Mouse (Mus musculus) liver, adult (tissue): ENCODE measurements at regions not wholly inside any gene's neighbourhood (a gene's known extent, or its start where the extent isn't known, plus 50 kb on each side); places are given as distances from the start of the nearest gene placed in this dataset.
A peak's percentile ranks its signal among the peaks of the same experiment; 100 is the strongest.

ENCODE experiments used
- GATA4 ChIP-seq: IDR thresholded peaks from 2 replicates; pipeline ENCODE4 v1.6.1; 2014; ENCODE audit warnings: mild to moderate bottlenecking, low read length; ENCODE audit not compliant: insufficient replicate concordance

DNA sequence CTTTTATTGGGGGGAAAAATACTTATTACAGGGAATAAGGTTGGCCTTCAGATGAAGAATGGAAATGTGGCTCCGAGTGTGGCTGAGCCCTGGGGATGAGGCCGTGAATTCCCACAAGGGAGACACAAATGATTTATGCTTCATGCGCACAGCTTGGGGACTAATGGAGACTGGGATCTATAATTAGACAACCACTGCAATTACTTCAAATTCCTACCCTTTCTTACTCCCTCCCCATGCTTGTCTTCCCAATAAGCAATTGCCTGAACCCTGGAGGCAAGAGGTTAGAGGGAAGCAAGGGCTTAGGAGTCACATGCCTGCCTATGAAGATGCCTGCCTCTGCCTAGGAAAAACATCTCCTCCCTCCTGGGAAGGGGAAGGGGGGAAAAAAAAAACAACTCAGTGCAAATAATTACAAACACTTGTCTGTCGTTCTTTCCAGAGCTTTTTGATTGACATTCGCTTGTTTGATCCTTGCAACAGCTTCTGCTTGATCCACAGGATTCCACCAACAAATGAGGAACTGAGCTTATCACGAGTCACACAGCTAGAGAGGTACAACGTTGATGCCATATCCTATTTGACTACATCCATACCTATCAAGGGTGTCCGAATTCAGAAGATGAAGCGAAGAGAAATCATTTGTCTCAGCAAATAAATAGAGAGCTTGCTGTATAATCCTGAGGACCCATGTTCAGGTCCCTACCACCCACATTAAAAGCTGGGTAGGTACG lies 326.1 kb downstream of the Sox9 start:
- TF ChIP-seq GATA4, result no peak

DNA sequence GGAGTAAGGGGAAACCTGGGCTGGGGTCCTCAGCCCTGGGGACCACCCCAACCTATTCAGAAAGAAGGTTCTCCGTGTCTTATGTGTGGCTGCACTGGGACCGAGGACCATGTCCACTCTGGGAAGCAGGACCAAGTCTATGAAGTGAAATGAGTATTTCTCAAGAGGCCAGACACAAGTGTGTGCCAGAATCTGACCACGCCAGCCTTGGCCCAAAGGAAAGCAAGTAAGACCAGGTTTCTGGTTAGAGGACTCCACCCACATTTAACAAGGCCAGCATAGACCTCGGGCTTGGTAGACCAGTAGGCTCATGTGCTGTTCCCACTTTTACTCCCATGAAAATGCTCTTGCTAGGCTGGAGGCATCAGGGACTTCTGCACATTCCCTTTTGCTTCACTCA lies 327.1 kb downstream of the Sox9 start:
- no peak for TF ChIP-seq GATA4

DNA sequence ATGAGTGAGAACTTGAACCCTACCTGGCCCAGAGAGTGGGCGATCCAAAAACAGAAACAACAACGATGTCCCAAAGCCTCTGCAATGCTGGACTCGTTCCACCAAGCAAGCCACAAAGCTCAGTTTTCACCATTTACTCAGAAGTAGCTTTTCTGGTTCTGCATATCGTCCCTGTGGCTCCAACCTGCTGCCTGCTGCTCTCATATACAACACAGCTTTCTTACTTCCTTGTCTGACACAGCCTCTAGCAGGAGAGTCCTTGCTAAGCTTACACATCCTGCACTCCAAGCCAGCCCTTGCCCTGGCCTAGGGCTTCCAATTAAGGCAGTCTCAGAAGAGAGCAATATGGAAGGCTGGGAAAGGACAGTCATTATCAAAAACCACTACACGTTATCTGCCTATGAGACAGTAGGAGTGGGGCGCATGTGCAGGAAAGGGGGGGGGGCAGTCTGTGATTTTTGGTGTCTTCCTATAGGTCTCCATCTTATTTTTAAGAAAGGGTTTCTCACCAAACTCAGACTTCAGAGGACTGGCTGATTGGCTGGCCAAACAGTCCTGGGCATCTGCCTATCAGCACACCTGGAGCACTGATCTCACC lies 331.3 kb downstream of the Sox9 start:
- no peak for TF ChIP-seq GATA4

DNA sequence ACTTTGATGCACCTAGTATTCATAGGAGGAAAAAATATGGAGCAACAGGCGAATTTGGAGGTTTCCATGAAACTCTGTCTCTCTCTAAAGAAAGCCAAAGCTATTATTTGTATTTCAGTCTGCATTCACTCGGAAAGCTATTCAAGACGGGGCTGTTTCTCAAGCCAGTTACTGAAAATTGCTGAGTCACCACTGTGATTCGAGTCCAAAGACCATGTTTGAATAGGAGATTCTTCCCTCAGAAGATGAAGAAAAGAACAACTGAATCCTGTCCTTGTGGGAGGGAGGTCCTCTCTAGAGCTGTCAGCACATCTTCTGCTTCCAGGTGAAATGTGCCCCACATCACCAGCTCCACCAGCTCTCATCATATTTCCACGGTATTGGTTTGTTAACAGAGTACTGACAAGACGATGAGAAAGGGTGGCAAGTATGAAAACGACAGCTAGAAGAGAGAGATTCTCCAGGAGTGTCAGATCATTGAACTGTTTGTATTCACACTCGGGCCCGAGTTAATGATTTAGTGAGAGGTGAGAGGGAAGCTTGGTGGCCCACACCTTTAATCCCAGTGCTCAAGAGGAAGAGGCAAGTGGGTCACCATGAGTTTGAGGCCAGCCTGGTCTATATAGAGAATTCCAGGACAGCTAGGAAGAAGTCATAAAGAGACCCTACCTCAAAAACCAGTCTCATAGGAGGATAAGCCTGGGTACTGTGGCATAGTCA lies 335.3 kb downstream of the Sox9 start:
- TF ChIP-seq GATA4, result no peak

DNA sequence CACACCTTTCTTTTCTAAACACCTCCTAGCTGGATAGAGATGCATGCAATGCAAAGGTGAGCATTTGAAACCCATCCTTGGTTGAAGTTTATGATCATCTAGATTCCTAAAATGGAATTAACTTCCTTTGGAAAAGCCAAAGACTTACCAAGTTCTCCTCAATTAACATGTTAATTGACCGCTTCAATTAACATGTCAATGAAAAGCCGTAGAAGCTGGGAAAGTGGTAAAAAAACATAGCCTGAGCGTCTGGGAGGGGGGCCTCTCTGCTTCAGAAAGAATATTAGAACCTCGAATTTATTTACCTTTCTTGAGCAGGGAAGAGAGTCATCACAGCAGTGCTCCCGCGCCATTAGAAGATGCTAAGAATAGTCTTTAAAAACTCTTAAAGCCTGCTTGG lies 338.5 kb downstream of the Sox9 start:
- no peak for TF ChIP-seq GATA4

DNA sequence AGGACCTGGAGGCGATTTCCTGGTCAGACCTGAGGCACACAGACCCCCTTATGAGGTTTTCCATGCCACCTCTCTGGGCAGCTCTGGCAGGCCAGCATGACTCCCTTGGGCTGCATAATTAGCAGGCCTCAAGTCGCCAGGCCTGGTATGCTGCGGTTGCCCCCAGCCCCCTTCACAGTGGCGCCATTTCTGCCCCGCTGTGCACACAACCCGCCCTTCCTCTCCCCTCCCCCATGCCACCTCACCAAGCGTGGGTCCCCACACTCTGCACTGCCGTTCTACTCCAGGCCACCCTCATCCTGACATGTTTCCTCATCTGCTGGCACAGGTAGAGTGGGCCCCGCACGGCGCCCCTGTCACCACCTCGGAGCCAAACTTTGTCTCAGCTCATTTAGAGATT lies 339.3 kb downstream of the Sox9 start:
- TF ChIP-seq GATA4, result no peak

DNA sequence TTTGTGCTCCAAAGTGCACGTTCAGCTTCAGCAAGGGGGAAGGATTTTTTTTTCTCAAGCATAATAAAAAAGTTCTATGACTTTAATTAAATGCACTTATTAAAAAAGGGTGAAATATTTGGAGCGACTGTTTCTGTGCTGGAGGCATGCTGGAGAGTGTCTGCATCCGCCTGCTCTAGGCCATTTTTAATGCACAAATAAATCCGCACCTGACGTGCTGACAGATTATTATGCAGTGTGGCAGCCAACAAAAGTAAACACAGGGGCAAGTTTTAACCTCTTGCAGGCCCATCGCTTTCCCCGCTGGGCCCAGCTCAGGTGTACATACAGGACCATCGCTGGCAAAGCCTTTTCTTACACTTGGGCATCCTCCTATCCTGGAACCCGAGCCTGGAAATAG lies 340.1 kb downstream of the Sox9 start:
- no peak for TF ChIP-seq GATA4

DNA sequence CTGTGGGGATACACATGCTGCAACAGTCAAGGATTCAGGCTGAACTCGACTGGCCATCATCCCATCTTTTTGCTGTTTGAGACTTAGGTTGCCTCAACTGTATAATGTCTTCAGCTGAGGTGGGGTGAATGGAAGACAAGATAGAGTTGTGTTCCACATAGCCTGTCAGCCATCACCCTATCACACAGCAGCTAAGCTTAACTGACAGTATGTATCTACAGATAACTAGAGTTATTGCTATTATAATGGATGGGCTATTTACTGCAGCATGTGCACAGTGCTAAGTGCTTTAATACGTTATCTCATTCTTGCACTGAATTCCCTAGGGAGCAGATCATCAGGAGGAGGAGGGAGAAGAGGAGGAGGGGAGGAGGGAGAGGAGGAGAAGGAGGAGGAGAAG lies 340.9 kb downstream of the Sox9 start:
- no peak for TF ChIP-seq GATA4

DNA sequence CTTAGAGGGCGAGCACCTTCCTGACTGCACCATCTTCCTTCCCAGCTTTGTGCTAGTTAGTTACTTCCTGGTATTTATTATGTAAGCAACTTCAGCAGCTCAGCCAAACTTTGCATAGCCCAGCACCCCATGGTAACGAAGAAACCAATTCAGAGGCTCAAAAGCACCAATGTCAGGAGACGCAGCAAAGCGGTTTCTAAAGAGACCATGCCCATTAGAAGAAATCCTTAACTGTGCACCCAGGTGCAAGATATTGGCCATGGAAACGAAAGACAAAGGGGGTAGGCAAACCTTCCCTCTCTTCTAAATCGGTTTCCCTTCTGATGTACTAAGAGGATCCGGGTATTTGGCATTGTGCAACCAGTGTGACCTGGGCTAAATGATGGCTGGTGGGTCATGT lies 343.8 kb downstream of the Sox9 start:
- no peak for TF ChIP-seq GATA4

DNA sequence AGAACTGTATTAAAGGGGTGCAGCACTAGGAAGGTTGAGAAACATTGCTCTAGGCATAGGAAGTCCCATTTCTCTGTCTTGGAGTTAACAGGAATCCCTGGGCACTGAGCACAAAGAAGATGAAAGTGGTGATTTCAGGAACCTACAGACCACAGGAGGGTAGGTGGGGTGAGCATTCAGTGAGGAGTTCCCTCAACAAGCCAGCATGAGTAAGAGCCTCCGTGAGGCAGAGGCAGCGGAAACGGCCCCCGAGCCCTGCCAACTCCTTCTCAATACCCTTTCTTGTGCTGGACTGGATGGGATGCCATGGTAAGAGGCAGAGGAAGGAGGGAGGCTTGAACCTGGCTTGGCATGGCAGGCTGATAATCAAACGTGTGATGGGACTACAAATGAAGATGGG lies 347.2 kb downstream of the Sox9 start:
- no peak for TF ChIP-seq GATA4

DNA sequence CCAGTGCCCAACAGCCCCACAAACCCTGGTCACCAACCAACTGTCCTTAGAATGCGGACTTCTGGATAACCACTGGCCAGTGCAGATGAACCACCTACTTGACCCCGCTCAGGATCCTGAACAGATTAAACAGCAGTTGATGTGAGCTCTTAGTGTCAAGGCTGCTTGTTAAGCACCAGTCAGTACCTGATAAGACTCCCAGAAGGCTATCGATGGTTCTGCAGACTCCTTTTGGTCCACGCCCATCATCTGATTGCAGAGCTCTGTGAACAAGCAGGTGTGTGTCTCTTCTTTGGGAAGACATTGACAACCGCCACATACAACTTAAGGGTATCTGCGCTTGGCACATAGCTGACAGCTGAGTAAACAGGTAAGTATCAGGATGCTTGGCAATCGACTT lies 348.0 kb downstream of the Sox9 start:
- TF ChIP-seq GATA4, result no peak

DNA sequence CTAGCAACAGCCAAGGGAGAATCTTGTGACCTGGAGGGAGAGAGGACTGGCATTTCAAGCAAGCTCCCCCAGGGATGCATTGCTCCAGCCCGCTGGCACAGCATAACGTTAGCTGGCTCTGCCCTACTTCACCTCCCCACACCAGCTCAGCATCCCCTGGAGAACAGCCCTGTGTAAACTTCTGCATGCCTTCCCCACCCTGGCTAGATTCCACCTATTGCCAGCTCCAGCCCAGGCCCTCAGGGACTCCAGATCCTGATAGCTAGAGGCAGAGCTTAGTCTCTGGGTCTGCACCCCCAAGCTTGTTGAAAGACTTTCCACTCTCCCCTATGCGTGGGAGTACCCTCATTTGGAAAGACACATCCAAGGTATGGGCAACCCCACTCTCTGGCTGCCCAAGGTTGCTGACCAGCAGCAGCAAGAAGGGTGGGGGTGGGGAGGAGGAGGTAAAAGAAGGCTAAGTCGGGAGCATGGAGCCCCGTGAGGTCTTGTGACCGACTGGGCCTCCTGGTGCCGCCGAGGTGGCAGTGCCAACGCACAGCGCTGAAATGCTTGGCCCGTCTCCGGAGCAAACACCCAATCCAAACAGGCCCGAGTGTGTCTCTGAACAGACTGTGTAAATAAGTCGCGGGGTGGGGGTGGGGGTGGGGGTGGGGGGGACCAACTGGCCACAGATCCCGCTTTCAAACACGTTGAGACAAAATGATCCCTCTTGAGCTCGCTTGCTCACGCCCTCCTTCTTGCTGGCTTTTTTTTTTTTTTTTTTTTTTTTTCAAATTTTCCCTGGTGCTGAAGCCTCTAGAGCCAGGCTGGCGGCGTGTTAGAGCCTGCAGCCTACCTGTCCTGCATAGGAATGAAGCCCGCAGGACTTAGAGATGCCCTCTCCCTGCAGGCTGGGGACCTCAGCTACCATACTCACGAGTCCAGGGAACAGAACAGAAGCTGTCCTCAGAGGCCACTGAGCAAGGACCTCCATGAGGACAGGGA lies 350.3 kb downstream of the Sox9 start:
- TF ChIP-seq GATA4, result no peak

DNA sequence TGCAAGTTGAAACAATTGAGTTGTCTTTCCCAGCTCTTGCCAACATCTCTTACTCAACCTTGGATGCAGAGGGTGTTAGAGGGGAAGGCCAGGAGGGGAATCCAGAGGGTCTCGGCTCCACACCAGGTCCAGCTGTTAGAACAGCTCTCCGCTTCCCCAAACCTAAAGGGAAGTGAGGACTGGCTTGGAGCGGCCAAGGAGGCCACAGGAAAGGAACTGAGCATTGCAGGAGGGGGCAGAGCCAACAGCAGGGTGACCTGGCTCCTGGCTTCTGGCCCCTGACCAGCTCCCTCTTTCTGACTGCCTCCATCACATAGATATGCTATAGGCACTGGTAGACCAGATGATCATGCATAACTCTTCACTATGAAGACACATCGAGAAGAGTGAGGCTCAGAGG lies 351.4 kb downstream of the Sox9 start:
- TF ChIP-seq GATA4, result no peak

DNA sequence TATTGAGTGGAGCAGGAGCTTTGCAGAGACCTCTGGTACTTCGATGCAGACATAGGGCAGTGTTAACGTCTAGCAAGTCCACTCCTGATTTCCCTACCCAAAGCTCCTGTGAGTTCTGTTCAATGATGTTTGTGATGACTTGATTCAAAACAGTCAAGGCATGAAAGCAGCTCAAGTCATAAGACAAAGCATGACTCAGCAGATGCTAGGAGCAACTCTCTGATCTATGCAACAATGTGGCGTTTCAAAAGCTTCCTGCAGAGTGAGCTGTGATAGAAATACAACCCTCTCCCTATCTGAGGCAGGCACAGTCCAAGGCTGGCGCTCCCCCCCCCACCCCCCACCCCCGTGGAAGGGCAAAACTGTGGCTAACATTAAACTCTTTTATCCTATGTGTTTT lies 353.2 kb downstream of the Sox9 start:
- no peak for TF ChIP-seq GATA4

DNA sequence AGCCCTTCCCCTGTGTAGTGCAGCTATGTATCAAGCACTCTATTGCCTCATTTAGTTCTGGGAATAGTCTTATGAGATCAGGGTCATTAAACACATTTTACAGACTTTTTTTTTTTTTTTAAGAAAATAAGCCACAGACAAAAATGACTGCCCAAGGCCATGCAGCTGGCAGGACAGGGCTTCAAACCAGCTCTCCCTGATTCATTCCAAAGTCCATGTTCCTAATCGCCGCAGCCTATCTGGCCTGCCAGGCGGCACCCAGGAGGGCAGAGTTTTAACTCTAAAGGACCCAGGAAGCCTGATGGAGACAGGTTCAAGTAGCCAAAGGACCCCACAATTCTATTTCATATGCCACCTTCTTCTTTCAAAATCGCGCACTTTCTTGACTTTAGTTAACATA lies 356.4 kb downstream of the Sox9 start:
- peak; percentile 73; the same call in 1 of the 2 replicates for TF ChIP-seq GATA4
